Mouse (Mus musculus): ENCODE data around the gene Dbp. TPM values are rescaled to one million over a fixed set of nuclear protein-coding genes. Genes with fewer than 3 reads are reported as not detected.

The Dbp gene
- polyA plus RNA-seq, 1 experiment from 2014 or later: 3.5 TPM

DNA sequence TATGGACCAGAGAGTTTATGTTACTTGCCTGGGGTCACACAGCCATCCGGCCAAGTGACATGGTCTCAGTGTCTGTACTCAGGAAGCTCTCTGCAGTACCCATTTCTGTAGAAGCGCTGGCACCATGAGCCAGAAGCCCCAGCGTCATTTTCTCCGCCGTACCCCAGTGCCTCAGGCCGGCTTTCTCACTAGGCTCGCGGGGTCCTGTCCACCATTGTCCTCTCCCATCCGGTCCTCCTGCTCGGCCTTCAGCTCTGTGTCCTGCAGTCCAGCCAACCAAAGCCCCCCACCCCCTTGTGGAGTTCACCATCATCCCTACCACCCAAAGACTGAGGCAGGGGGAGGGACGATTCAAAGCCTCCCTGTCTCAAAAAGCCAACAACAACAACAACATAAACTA lies 3.3 kb upstream of the Dbp start:
- Histone ChIP-seq H3K27ac (ENCODE audit: low read depth, low read length) (no peak overlapping the region), H3K4me2 (peak overlapping the region; percentile 0; the same call in 1 of the 2 replicates), H3K4me3 (ENCODE audit: low read depth, low read length) (peak overlapping the region; percentile 7; the same call in 1 of the 2 replicates), H3K9ac (ENCODE audit: low read length) (no peak overlapping the region), H3K36me3 (ENCODE audit: control insufficient read depth, insufficient read depth, low read length) (no peaks in the 10 kb centered on the region), H3K9me3 (ENCODE audit: control insufficient read depth, low read length) (no peaks in the 10 kb centered on the region), H3K27me3 (ENCODE audit: control insufficient read depth, insufficient read depth, low read length) (peaks cover 22% of the 10 kb centered on the region), H3K4me1 (ENCODE audit: control insufficient read depth, insufficient read depth, low read length) (peaks cover 38% of the 10 kb centered on the region)
- DNase-seq (ENCODE audit: low spot score, missing footprints) (no peak), ATAC-seq (ENCODE audit: low FRiP score) (no peak)
- WGBS: 88% methylated on average over 11 of the region's 11 CpGs

DNA sequence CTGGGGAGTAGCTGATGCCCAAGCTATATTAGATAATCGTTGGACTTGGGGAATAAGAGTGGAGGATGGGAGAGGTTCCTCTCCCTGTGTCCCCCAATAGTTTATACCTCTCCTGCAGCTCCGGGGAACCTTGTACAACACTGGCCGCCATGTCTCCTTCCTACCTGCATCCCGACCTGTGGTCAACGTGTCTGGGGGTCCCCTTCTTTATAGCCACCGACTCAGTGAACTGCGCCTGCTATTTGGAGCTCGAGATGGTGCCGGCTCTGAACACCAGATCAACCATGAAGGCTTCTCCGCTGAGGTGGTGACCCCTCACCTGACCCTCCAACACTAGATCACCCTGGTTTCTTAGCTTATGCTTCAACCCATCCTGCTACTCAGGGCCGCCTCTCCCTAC lies 2.6 kb upstream of the Dbp start:
- H3K36me3 ChIP-seq (ENCODE audit: control insufficient read depth, insufficient read depth, low read length): no peaks in the 10 kb centered on the region
- ATAC-seq (ENCODE audit: low FRiP score): no peak
- H3K9me3 ChIP-seq (ENCODE audit: control insufficient read depth, low read length): no peaks in the 10 kb centered on the region
- H3K4me1 ChIP-seq (ENCODE audit: control insufficient read depth, insufficient read depth, low read length): peaks cover 45% of the 10 kb centered on the region
- H3K4me2 ChIP-seq: no peak overlapping the region
- H3K4me3 ChIP-seq (ENCODE audit: low read depth, low read length): no peak overlapping the region
- no peak overlapping the region for H3K9ac ChIP-seq (ENCODE audit: low read length)
- 96% methylated on average over 11 of the region's 11 CpGs for WGBS
- no peak for DNase-seq (ENCODE audit: low spot score, missing footprints)
- H3K27me3 ChIP-seq (ENCODE audit: control insufficient read depth, insufficient read depth, low read length): peaks cover 22% of the 10 kb centered on the region
- H3K27ac ChIP-seq (ENCODE audit: low read depth, low read length): no peak overlapping the region

DNA sequence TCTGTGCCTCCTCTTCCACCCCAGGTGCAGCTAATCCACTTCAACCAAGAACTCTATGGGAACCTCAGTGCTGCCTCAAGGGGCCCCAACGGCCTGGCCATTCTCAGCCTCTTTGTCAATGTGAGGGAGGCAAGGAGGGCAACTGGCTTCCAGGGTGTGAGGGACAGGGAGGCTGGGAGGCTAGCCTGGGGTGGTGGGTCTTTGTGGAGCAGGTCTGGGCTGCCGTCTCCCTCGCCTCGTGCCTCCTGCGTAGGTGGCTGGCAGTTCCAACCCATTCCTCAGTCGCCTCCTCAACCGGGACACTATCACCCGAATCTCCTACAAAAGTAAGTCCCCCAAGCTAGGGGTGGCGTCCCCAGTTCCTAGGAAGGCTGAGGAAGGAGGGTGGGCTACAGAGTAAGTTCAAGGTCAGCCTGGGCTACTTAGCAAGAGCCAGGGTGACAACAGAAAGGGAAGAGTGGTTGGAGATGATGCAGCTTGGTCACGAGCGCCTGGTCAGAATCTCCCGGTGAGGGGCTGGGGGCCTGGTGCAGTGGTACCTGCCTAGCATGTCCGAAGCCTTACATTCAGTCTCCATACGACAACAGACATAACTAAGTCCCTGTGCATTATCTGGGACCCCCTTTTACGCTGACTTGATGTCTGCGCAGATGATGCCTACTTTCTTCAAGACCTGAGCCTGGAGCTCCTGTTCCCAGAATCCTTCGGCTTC lies 1.9 kb upstream of the Dbp start:
- H3K4me3 ChIP-seq (ENCODE audit: low read depth, low read length): no peak overlapping the region
- H3K4me2 ChIP-seq: peak overlapping the region; percentile 98; the same call in 1 of the 2 replicates
- H3K27me3 ChIP-seq (ENCODE audit: control insufficient read depth, insufficient read depth, low read length): peaks cover 22% of the 10 kb centered on the region
- peaks cover 52% of the 10 kb centered on the region for H3K4me1 ChIP-seq (ENCODE audit: control insufficient read depth, insufficient read depth, low read length)
- no peaks in the 10 kb centered on the region for H3K9me3 ChIP-seq (ENCODE audit: control insufficient read depth, low read length)
- WGBS: 88% methylated on average over 17 of the region's 17 CpGs
- ATAC-seq (ENCODE audit: low FRiP score): no peak
- no peak for DNase-seq (ENCODE audit: low spot score, missing footprints)
- no peak overlapping the region for H3K27ac ChIP-seq (ENCODE audit: low read depth, low read length)
- no peak overlapping the region for H3K9ac ChIP-seq (ENCODE audit: low read length)
- H3K36me3 ChIP-seq (ENCODE audit: control insufficient read depth, insufficient read depth, low read length): no peaks in the 10 kb centered on the region

DNA sequence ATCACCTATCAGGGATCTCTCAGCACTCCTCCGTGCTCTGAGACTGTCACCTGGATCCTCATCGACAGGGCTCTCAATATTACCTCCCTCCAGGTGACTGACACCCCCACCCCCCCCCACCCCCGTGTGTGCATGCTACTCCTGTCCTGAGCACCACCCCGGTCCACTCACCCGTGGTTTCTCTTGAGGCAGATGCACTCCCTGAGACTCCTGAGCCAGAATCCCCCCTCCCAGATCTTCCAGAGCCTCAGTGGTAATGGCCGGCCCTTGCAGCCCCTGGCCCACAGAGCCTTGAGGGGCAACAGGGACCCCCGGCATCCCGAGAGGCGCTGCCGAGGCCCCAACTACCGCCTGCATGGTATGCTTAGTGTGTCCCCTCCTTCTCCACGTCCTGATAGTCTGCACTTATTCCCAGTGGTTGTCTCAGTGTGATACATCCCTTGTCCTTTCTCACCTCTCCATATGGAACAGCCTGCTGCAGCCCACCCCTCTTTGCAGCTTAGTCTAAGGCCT lies 1.3 kb upstream of the Dbp start:
- DNase-seq (ENCODE audit: low spot score, missing footprints) (no peak), ATAC-seq (ENCODE audit: low FRiP score) (no peak)
- WGBS: 46% methylated on average over 12 of the region's 12 CpGs
- H3K9me3 ChIP-seq (ENCODE audit: control insufficient read depth, low read length): no peaks in the 10 kb centered on the region
- peaks cover 58% of the 10 kb centered on the region for H3K4me1 ChIP-seq (ENCODE audit: control insufficient read depth, insufficient read depth, low read length)
- H3K27me3 ChIP-seq (ENCODE audit: control insufficient read depth, insufficient read depth, low read length): peaks cover 18% of the 10 kb centered on the region
- H3K9ac ChIP-seq (ENCODE audit: low read length): peak overlapping the region; percentile 54
- H3K4me3 ChIP-seq (ENCODE audit: low read depth, low read length): peak overlapping the region; percentile 52
- peak overlapping the region; percentile 73 for H3K27ac ChIP-seq (ENCODE audit: low read depth, low read length)
- H3K4me2 ChIP-seq: peak overlapping the region; percentile 98
- H3K36me3 ChIP-seq (ENCODE audit: control insufficient read depth, insufficient read depth, low read length): no peaks in the 10 kb centered on the region

DNA sequence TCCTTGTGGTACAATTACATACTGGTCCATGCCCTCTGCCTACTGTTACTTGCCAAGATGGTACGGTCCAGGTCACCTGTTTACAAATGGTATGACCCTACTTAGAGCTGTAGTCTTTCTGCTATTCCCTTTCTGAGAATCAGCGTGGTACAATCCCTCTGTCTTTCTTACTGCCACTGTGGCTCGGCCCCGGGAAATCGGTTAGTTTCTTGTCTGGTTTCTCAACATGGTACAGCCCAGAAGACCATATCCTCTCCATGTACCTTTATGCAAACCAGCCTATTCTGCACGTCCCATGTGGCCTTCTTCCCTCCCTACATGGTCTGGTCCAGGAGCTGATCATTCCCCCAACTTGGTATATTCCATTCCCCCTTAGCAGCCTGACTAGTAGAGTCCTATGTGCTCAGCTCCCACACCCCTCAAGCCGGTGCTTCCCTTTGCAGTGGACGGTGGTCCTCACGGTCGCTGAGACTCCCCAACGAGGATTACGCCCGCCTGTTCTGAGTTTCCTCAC lies 785 bp upstream of the Dbp start:
- no peaks in the 10 kb centered on the region for H3K9me3 ChIP-seq (ENCODE audit: control insufficient read depth, low read length)
- WGBS: under 1% methylated on average over 13 of the region's 13 CpGs

DNA sequence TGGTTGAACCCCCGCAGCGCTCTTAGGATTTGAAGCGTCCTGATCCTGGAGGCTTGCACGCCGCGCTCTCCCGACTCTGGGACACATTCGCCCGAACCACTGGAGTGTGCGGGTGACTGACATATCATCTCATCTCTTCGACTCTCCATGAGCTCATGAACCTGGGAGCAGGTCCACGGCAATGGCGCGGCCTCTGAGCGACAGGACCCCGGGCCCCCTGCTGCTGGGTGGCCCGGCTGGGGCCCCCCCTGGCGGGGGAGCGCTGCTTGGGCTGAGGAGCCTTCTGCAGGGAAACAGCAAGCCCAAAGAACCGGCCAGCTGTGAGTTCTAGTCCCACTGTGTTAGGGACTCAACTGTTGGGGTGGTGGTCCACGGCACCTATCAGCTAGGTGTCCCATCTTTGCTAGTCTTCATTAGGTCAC lies 566 bp downstream of the Dbp start:
- under 1% methylated on average over 21 of the region's 21 CpGs for WGBS
- ATAC-seq (ENCODE audit: low FRiP score) (peak; percentile 0; the same call in 1 of the 2 replicates), DNase-seq (ENCODE audit: low spot score, missing footprints) (no peak)
- H3K4me3 ChIP-seq (ENCODE audit: low read depth, low read length): peak overlapping the region; percentile 52
- peaks cover 2% of the 10 kb centered on the region; the same call in 1 of the 2 replicates for H3K36me3 ChIP-seq (ENCODE audit: control insufficient read depth, insufficient read depth, low read length)
- no peak overlapping the region; the same call in 1 of the 2 replicates for H3K27ac ChIP-seq (ENCODE audit: low read depth, low read length)
- H3K9me3 ChIP-seq (ENCODE audit: control insufficient read depth, low read length): no peaks in the 10 kb centered on the region
- H3K4me2 ChIP-seq: peak overlapping the region; percentile 98
- H3K27me3 ChIP-seq (ENCODE audit: control insufficient read depth, insufficient read depth, low read length): no peaks in the 10 kb centered on the region; the same call in 1 of the 2 replicates
- H3K9ac ChIP-seq (ENCODE audit: low read length): peak overlapping the region; percentile 41
- H3K4me1 ChIP-seq (ENCODE audit: control insufficient read depth, insufficient read depth, low read length): peaks cover 65% of the 10 kb centered on the region

More for the DNA sequence above, 785 bp upstream of the Dbp start:
- Histone ChIP-seq H3K27me3 (ENCODE audit: control insufficient read depth, insufficient read depth, low read length) (peaks cover 12% of the 10 kb centered on the region), H3K9ac (ENCODE audit: low read length) (peak overlapping the region; percentile 54), H3K36me3 (ENCODE audit: control insufficient read depth, insufficient read depth, low read length) (no peaks in the 10 kb centered on the region), H3K4me3 (ENCODE audit: low read depth, low read length) (peak overlapping the region; percentile 52), H3K27ac (ENCODE audit: low read depth, low read length) (peak overlapping the region; percentile 73), H3K4me1 (ENCODE audit: control insufficient read depth, insufficient read depth, low read length) (peaks cover 63% of the 10 kb centered on the region), H3K4me2 (peak overlapping the region; percentile 98)
- ATAC-seq (ENCODE audit: low FRiP score) (peak; percentile 49), DNase-seq (ENCODE audit: low spot score, missing footprints) (peak; percentile 98)

DNA sequence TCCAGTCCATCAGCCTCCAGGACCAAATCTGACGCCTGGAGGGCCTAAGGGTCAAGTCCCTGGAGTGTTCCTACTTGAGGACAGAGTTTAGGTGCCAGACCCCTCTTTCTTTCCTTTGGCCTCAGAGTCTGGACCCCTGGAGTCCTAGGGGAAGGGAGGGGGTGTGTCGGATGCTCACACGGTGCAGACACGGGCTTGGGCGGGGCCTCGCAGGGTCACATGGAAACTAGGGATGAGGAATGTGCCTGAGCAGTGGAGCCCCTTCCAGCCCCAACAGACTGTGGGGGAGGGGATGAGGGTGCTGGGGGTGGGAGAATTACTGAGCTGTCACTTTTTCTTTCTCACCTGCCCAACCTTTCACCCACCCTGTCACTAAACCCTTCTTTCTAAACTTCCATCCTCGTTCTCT lies 989 bp downstream of the Dbp start:
- H3K27ac ChIP-seq (ENCODE audit: low read depth, low read length): no peak overlapping the region

DNA sequence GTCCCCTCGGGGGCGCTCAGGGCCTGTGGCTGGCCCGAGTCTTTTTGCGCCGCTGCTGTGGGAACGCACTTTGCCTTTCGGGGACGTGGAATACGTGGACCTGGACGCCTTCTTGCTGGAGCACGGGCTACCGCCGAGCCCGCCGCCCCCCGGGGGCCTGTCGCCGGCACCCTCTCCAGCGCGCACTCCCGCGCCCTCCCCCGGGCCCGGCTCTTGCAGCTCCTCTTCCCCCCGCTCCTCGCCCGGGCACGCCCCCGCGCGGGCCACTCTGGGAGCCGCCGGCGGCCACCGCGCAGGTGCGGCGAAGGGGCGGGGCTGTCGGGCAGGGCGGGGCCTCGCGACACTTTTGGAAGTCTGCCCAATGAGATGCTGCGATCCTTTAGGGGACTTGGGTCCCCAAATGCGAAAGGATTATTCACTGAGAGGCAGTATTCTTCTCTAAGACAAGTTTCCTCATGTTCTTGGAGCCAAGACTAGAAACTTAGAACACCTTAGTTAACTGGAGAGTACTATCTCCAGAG lies 1.9 kb downstream of the Dbp start:
- WGBS: under 1% methylated on average over 29 of the region's 45 CpGs
- H3K4me2 ChIP-seq: peak overlapping the region; percentile 98
- H3K4me1 ChIP-seq (ENCODE audit: control insufficient read depth, insufficient read depth, low read length): peaks cover 59% of the 10 kb centered on the region
- H3K9ac ChIP-seq (ENCODE audit: low read length): peak overlapping the region; percentile 76
- peaks cover 14% of the 10 kb centered on the region for H3K36me3 ChIP-seq (ENCODE audit: control insufficient read depth, insufficient read depth, low read length)
- H3K4me3 ChIP-seq (ENCODE audit: low read depth, low read length): peak overlapping the region; percentile 52
- no peaks in the 10 kb centered on the region for H3K9me3 ChIP-seq (ENCODE audit: control insufficient read depth, low read length)
- H3K27me3 ChIP-seq (ENCODE audit: control insufficient read depth, insufficient read depth, low read length): no peaks in the 10 kb centered on the region
- ATAC-seq (ENCODE audit: low FRiP score) (peak; percentile 2; the same call in 1 of the 2 replicates), DNase-seq (ENCODE audit: low spot score, missing footprints) (peak; percentile 97)
- H3K27ac ChIP-seq (ENCODE audit: low read depth, low read length): no peak overlapping the region

More for the DNA sequence above, 989 bp downstream of the Dbp start:
- no peaks in the 10 kb centered on the region for H3K27me3 ChIP-seq (ENCODE audit: control insufficient read depth, insufficient read depth, low read length)
- H3K36me3 ChIP-seq (ENCODE audit: control insufficient read depth, insufficient read depth, low read length): peaks cover 5% of the 10 kb centered on the region; the same call in 1 of the 2 replicates
- H3K9ac ChIP-seq (ENCODE audit: low read length): peak overlapping the region; percentile 41; the same call in 1 of the 2 replicates
- WGBS: under 1% methylated on average over 7 of the region's 7 CpGs
- peak overlapping the region; percentile 52 for H3K4me3 ChIP-seq (ENCODE audit: low read depth, low read length)
- ATAC-seq (ENCODE audit: low FRiP score) (no peak), DNase-seq (ENCODE audit: low spot score, missing footprints) (peak; percentile 88)
- peaks cover 63% of the 10 kb centered on the region for H3K4me1 ChIP-seq (ENCODE audit: control insufficient read depth, insufficient read depth, low read length)
- H3K4me2 ChIP-seq: peak overlapping the region; percentile 98
- H3K9me3 ChIP-seq (ENCODE audit: control insufficient read depth, low read length): no peaks in the 10 kb centered on the region
